Mouse (Mus musculus): ENCODE results near the gene Tnip3.

Tnip3 gene

DNA sequence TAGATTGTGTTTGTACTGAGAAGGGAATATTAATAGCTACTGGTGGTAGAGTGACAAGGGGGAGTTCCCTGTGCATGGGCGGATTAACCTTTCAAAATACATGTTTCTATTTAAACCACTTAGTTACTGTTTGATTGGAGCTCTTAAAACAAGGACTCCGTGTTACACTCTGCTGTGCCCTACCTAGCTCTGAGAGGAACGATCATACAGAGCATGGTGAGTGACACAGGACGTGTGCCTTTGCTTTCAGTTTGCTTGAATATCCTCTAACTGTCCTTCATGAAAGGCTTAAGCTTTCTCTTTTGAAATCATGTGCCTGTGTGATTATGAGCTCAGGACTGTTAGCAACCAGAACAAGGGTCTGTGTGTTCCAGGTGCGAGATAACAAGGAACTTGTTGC, at the start of gene Tnip3:
Tnip3 (plus strand) TSS at position 122 of the 400 bp plus-strand sequence.
- DNase-seq: no peak

DNA sequence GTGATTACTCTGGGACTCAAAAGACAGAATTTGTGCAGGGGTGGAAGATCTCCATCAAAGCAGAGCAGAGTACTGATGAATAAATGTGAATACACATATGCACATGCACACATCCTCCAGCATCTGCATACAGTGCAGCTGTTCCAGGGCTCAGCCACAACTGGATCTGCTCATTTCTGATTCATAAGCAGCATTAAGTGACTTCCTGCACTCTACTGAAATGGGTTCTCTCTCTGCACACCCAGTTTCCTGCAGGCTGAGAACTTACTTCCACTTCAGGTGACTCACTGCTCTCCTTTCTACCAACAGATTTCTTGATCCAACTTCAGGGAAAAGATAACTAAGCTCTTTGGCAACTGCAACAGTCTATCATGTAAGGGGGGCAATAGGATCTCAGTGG, 26.3 kb upstream of the Tnip3 start:
- DNase-seq: no peak

DNA sequence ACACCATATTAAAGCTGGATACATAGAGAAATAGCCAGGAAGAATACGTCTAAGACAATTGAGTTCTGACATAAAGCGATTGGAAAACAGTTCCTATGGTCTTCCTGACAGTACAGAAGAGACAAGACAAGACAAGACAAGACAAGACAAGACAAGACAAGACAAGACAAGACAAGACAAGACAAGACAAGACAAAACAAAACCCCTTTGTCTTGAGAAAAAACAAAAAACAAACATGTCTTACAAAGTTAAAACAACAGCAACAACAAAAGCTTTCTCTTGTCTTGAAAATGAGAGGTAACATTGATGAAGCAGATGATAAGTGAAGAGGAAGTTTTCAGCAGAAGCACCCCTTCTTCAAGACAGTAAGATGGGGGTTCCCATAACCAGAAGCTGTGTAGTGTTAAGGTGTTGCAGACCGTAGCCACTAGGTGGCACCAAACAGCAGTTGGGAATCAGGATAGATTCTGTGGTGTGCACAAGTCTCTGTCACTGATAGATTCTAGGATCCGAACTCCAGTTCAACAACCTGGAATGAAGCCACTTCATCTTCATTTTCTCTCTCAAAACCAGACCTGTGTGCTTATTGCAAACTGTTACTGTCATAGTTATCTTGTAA, 15.0 kb upstream of the Tnip3 start:
- DNase-seq: peak; percentile 27 to 60

DNA sequence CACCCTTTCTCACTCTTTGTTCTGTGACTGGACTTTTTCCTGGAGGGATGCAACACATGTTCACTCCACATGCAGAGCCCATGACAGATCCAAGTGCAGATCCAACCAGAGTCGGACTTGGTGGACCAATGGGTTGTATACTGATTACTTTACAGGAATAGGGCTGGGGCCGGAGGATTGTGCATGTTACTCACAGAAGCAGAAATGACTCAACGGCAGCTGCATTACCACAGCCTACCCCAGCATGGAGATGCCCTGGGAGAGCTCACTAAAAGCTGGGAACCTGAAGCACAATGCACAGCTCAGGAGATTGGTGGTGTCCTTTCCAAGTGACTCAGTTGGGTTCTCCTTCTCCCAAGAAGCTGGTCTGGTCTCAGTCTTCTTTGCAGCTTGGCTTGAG, 11.3 kb upstream of the Tnip3 start:
- no peak for DNase-seq

DNA sequence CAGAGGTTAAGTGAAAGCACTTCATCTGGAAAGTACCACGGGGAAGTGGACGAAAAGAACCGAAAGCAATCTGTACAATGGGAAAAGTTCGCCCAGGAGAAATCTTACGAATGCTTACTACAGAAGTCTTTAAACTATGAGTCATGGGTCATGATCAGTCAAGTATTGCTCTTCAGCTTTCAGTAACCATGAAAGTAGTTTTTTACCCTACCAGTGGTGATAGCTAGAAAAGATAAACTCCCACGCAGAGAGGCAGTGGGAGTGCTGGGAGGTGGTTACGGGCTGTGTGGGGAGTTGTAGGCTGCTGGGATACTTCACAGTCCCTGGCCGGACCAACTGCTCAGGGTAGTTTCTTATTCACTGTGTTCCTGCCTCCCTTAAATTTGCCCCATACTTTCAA, 8.4 kb upstream of the Tnip3 start:
- no peak for DNase-seq

DNA sequence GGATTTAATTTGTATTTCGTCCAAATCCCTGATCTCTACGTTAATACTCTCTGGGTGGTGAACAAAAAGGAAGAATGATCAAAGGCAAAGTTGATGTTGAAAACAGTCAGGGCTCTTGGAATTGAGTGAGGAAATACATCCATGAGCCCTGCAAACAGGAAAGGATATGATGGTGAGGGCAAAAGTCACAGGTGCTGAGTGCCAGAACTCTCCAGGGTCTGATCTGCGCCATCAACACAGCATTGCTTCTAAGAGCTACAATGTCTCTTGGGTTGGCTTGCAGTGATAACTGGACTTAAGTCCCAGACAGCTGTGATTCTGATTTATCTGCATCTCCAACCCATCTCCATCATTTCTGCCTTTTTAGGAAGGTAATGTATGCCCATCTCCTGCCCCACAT, 4.3 kb upstream of the Tnip3 start:
- no peak for DNase-seq

DNA sequence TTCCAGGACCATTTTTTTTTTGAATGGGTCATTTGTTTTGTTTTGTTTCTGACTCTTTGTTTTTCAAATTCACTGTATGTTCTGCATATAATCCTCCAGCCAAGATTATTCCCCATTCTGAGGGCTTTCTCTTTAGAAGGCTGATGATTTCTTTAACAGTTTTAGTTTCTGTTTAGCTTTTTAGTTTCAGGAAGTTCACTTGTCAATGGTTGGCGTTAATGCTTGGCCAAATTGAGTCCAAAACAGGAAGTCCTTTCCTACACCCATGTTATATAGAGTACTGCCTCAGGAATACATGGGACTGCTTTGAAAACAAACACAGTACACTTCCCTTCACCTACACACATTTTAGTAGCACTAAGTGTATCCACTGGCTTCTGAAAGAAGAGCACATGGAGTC, 2.8 kb downstream of the Tnip3 start:
- DNase-seq: no peak

DNA sequence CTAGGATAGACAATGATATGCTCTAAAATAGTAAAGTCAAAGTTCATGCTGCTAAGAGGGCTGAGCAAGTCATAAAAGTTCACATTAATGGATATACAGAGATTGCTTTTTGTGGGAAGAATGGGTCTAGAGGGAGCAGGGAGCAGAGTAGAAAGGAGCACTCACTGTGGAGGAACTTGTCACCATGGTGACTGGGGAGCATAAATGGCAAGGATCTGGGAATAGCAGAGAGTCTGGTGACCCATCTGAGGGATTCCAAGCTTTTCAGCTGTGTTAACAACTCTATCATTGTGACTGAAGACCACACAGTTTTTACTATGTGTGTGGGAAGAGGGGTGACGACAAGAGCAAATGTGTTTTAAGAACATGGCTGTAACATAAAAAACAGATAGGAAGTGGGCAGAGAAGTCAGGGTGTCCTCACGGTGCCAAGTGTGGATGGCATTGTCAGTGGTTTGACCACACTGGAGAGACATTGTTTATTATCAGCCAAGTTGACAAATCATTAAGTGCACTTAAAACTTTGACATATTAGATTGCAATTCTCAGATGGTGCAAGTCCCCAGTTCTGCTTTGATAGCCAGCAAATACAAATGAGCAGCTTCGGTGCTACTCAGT, 6.2 kb downstream of the Tnip3 start:
- no peak for DNase-seq

DNA sequence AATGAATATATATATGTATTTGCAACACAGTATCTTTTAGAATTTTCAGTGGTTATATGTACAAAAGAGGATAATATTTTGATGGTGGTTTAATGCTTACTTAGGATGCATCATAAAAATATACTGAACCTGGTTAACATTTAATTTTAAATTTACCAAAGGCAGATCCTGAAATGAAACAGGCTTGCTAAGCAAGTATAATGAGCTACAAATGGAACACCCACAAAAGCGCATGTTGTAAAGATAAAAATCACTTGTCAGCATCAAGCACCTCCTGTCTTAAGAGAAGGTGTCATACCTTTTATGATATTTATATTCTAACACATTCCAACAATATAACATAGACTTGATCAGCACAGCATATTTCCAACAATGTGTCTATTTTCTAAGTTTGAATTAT, 8.6 kb downstream of the Tnip3 start:
- DNase-seq: no peak

DNA sequence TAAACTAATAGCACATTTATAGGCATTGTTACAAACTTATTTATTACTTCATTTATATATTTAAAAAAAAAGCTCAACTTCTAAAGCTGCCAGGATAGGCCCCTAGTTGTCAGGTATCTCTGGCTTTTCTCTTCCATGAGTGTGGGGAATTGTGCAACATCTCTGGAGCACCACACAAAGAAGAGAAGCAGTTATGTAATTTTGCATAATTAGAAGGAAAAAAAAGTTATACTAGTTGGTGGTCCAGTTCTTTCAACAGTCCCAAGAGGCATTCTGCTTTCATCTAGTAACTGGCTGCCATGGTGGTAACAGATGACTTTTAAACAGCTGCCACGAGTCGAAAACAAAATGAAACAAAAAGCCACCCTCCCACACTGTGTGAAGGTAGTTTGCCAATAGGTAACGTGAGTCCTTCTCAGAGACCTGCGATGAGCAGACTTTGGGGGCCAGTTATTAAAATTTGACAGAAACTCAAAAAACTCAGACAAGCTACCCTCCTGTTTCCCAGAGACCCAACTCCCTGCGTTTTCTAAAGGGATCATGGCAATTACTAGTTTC, 12.3 kb downstream of the Tnip3 start:
- no peak for DNase-seq

DNA sequence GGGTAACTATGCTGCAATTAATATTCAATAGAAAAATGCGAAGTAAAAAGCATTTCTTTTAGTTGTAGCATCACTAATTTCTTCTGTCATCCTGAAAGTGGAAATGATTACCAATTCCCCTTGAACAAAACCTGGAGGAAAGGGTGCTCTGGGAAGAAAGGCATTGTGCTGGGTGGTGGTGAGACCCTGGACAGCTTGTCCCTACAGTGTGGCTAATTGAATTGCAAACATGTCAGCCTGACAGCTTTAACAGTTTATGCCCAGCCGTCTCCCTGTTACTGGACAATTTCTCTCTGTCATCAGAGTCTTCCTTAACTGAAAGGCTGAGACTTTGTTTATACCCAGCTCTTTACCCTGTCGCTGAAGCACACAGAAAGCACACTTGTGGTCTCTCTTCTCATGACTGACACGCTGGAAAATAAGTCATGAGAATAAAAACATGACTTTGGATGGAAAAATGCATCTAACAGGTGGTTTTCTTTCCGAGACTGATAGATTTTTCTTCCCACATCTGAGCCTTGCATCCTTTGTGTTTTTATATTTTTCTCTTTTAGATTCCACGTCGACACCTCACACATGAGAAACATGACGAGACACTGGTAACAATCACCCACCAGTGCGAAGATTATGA, 13.0 kb downstream of the Tnip3 start:
- no peak for DNase-seq

DNA sequence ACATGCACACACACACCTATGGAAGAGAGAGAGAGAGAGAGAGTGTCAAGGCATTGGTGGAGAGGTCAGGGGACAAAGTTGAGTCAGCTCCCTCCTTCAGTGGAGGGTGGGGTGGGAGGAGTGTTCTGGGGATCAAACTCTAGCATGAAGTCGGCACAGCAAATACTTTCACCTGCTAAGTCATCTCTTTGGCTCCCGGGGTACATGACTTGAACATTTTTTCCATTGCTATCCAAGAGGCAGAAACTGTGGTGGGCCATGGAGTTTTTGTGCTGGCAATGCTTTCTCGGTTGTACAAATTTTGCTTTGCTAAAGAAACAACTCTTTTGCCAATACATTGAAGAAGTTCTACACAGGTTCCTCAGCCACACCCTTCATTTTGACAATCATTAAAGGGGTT, 13.8 kb downstream of the Tnip3 start:
- no peak for DNase-seq

DNA sequence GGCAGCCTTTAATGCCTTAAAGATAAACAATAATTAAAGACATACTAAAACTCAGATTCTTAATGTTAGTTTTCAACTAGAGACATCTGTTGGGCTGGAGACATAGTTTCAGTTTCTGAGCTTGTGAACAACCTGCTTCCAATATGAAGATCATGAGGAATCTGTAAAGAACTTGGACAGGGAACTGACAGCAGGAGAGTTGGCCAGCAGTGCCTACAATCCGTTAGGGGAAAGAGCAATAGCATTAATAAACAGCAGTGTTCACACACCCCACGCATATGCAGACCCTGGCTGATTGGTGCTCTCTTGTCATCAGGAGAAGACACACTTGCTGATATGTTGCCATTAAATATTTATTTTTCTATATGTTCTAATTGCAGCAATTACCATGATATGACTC, 15.0 kb downstream of the Tnip3 start:
- no peak for DNase-seq

DNA sequence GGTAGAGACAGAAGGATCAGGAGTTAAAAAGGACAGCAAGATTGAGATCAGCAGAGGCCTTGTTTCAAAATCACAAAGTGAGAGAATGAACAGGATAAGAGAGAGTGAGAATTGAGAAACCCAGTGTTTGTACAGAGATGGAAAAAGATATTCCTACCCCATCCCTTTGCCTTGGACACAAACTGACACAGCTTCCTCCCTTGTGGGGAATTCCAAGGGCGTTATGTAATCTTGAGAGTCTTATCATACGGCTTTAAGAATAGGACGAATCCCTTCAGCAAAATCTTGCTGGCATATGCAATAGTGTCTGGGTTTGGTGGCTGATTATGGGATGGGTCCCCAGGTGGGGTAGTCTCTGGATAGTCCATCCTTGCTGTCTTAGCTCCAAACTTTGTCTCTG, 16.0 kb downstream of the Tnip3 start:
- no peak for DNase-seq

DNA sequence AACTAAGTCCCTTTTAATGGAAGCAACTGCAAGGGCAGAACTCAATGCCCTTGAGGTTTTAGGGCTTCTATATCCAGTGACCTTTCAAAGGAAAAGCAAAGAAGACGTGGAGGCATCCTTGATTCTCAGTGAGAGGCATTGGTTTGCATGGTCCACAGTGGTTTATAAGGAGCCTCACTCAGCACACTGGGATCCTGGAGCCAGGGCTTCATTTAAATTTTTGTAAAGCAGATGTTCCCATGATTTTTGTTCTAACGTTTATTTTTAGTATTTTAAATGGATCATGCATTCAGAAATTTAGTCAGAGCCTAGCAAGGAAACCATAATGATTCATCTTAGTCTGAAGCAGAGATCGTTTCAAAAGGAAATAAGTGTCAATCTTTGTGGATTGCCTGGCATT, 17.3 kb downstream of the Tnip3 start:
- no peak for DNase-seq

DNA sequence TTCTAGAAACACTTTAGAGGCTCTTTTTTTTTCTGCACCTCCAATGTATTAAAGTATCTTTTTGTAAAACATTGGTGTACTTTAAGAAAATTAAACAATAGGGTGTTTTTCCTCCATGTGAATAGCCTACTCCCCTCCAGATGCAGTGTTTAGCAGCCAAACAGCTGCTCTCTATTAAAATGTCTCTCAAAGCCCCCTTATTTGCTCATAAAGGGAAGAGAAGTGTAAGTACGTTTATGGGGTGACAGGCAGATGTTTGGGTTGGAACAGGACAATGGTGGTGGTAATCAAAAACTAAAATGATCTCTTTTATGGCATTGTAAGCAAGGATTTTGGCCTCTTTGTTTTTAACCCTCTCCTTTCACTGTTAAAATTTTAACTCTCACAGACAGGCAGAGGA, 17.8 kb downstream of the Tnip3 start:
- no peak for DNase-seq

DNA sequence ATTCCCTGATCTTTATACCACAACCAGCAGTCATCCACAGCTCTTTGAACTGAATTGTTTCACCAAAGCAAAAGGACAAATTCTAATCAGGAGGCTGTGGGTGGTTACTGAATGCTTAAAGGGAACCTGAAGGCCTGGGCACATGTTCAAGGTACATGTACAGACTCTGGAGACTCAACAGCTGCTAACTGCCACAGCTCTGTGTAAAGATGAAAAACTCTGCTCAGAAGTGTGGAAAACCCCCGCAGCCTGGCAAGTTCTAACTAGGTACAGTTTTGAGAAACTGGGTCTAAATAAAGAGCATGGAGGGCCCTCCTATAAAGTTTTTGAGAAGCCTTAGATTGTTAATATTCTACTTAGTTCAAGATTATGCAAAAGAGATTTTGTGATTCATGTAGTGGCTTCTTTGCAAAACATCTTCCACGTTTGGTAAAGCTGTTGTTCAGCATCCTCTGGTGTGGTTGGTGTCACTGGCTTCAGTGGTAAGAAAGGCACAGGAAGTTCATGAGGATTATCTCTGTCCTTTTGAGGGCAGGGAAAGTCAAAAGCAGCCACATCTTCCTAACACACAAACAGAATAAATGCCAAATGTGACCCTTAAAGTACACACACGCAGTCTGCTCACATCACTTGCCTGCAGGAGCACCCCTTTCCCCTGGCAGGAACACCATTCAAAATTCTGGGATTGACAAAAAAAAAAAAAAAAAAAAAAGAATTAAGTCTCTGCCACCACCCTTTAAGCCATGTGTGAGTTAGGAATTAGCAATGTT, 39.0 kb downstream of the Tnip3 start:
- DNase-seq: no peak

DNA sequence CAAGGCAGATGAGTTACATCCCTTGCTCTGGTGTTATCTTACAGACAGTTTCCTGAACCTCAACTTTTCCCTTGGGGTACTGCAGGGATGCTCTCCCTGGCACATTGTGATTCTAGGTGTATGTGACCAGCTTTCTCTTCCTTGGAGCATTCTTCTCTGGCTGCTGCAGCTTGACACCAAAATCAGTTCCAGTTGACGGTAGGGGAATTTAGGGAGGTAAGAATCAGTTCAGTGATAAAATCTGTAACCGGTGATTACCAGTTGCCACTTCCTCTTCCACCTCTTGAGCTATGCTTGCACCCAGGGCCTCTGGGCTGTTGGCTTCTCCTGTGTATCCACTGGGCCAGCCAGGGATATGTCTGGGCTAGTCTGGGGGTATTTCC, 39.5 kb downstream of the Tnip3 start:
- DNase-seq: no peak

DNA sequence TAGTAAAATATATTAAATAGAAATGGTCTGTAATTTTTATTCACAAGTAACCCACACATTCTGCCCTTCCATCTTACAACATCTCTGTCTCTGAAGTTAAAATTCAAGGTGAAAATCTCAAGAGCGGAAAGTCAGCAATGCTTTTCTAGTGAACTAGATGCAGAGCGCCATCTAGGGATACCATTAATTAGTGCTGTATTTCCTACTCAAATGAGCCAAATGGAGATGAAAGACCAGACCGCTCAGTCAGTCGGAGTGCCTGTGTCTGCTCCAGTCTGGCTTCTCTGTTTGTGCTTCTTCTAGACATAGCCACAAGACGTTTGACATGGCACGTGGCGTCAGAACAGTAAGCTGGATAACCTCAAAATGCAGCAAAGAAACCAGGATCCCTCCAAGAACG, 44.6 kb downstream of the Tnip3 start:
- DNase-seq: peak in 1 of 2 experiments; percentile 11

DNA sequence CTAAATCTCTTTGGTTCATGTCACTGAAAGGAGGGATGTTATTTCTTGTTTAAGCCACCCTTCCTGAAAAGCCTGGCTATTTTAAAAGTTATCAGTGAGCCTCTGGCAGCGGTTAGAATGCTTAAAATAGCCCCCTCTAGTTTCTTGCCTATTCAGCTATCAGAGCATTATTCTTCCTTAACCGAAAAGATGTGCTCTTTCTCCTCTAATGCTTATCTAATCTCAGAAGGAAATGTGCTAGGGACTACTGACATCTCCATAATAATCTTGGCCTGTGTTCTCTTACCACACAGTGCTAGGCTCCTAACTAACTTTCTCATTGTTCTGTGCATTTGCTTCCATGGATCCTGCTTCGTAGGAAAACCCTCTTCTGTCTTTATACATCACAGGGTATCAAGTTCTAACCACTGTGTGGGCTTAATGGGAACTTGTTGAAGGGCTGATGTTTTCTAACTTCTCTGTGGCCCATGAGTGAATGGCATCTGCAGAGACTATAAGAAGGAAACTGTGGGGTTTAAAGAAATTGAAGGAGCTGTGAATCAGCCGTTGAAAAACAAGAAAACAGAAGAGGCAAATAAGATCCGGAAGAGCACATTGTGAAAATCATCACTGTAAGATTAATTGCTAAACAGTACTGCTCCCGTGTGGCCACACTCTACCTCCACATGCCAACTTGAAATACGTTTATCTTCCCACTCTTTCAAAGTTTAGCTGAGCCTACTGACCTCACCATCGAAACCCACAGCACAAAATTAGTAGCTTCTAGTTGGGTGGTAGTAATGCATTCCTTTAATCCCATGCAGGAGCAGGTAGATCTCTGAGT, 53.2 kb downstream of the Tnip3 start:
- no peak for DNase-seq

DNA sequence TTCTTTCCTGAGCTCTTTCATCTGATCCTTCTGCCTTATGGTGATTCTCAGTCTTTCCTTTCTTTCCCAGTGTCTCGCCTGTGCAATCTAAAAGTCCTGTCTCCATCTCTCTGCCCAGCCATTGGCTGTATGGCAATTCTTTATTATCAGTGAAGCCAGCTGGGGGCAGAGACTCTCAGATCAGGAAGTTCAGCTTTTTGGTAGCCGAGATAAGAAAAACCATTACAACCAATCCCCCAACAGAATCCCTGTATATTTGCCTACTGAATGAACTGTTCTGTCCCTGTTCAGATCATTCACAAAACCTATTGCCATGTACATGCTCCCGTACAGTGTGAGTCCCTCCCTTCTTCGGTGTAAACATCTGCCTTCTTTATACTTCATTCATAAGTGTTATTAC, 57.9 kb downstream of the Tnip3 start:
- DNase-seq: no peak

DNA sequence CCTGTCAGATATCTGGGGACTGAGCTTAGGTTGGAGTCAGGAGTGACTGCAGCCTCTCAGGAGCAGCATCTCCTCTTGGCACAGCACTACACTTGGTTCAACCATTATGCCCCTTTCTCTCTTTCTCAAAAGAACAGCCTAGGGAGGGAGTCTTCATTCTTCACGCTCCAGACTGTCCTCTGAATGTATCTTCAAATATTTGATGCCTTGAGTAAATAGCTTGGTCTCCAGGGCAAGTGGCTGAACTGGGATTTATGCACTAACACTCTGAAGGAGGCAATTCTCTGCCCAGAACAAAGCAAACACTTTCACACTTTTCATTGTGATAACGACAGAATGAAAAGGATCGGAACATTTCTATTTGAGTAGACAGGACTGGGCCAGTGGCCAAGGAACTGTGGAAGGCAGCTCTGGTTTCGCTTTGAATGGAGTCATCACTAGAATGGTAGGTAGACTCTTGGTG, 59.8 kb downstream of the Tnip3 start:
- no peak for DNase-seq
